Mouse (Mus musculus): ENCODE data around the gene Serpina1e. TPM values are rescaled to one million over a fixed set of nuclear protein-coding genes. Genes with fewer than 3 reads are reported as not detected.
"Not testable (repeated sequence)": the region's sequence is repeated elsewhere in the genome, so short reads cannot be mapped to it uniquely, and the experiment has no call there.

Serpina1e gene
- polyA plus RNA-seq, 1 experiment = 0.36 TPM

- DNase-seq (ENCODE audit: low read depth) = no peak
Observed at GRCm38 (mm10) chr12:103962860-103963259, 4.1 kb upstream of the Serpina1e start.

GRCm38 (mm10) chr12:103962337-103962736 is 3.6 kb upstream of the Serpina1e start:
- DNase-seq (ENCODE audit: low read depth) = no peak

GRCm38 (mm10) chr12:103961716-103962115 is 2.9 kb upstream of the Serpina1e start:
- DNase-seq (ENCODE audit: low read depth) = no peak

- not testable (repeated sequence) for DNase-seq (ENCODE audit: low read depth)
Observed at GRCm38 (mm10) chr12:103956555-103956954, 2.2 kb downstream of the Serpina1e start.

- DNase-seq (ENCODE audit: low read depth) = not testable (repeated sequence)
Observed at GRCm38 (mm10) chr12:103952972-103953371, 5.8 kb downstream of the Serpina1e start.

GRCm38 (mm10) chr12:103946243-103946642 is 12.5 kb downstream of the Serpina1e start:
- DNase-seq (ENCODE audit: low read depth) = no peak

- not testable (repeated sequence) for DNase-seq (ENCODE audit: low read depth)
Observed at GRCm38 (mm10) chr12:103909181-103909580, 49.6 kb downstream of the Serpina1e start.

- not testable (repeated sequence) for DNase-seq (ENCODE audit: low read depth)
Observed at GRCm38 (mm10) chr12:103907746-103908145, 51.0 kb downstream of the Serpina1e start.

GRCm38 (mm10) chr12:103904837-103905340 is 53.9 kb downstream of the Serpina1e start, which contains the start of gene Serpina1c:
Gene Serpina1c, minus strand, starts transcription at chr12:103904887.
- DNase-seq (ENCODE audit: low read depth) = not testable (repeated sequence)

GRCm38 (mm10) chr12:103901929-103902328 is 56.8 kb downstream of the Serpina1e start:
- DNase-seq (ENCODE audit: low read depth) = not testable (repeated sequence)

Other genes with a start within 250 kb of the Serpina1e start
- gene Serpina1d, start 185.4 kb downstream of the Serpina1e start, polyA plus RNA-seq (2012; rRNA removed) = 2.5 and 4.3 TPM in 2 replicates
- 5.8 and 97.4 TPM in 2 replicates for gene Serpina1b, start 128.6 kb downstream of the Serpina1e start, polyA plus RNA-seq (2012; rRNA removed)
- gene Serpina1a, start 95.4 kb downstream of the Serpina1e start, polyA plus RNA-seq (2012; rRNA removed) = 4.8 and 41.4 TPM in 2 replicates
- gene Serpina1c, start 54.1 kb downstream of the Serpina1e start, polyA plus RNA-seq (2012; rRNA removed) = 5.4 and 7.3 TPM in 2 replicates
- not detected in 2 replicates for gene Serpina11, start 31.0 kb upstream of the Serpina1e start, polyA plus RNA-seq (2012; rRNA removed)
- gene Serpina9, start 54.8 kb upstream of the Serpina1e start, polyA plus RNA-seq (2012; rRNA removed) = not detected in 2 replicates
- 0.07 TPM in 1 of 2 replicates, not detected in the other for gene Serpina12, start 85.5 kb upstream of the Serpina1e start, polyA plus RNA-seq (2012; rRNA removed)
- gene Serpina5, start 142.1 kb upstream of the Serpina1e start, polyA plus RNA-seq (2012; rRNA removed) = 0.05 and 0.14 TPM in 2 replicates
- not detected in 2 replicates for gene Serpina3a, start 153.7 kb upstream of the Serpina1e start, polyA plus RNA-seq (2012; rRNA removed)
- 0.08 and 0.91 TPM in 2 replicates for gene Serpina3b, start 169.0 kb upstream of the Serpina1e start, polyA plus RNA-seq (2012; rRNA removed)
- gene Serpina3c, start 194.9 kb upstream of the Serpina1e start, polyA plus RNA-seq (2012; rRNA removed) = 49.4 and 89.8 TPM in 2 replicates

Data from gonadal fat pad, adult 2 months (tissue).